Mouse (Mus musculus) thymus, postnatal 36 days (tissue): ENCODE results near the gene Gtf3a.
"Not testable (repeated sequence)": the region's sequence is repeated elsewhere in the genome, so short reads cannot be mapped to it uniquely, and the experiment has no call there.

Experiments used
- DNase-seq, 2 experiments: peaks; one replicate each; pipeline ENCODE4 v3.0.0; 2022; ENCODE audit warnings: mixed read lengths in 2 of 2

Gene Gtf3a

DNA sequence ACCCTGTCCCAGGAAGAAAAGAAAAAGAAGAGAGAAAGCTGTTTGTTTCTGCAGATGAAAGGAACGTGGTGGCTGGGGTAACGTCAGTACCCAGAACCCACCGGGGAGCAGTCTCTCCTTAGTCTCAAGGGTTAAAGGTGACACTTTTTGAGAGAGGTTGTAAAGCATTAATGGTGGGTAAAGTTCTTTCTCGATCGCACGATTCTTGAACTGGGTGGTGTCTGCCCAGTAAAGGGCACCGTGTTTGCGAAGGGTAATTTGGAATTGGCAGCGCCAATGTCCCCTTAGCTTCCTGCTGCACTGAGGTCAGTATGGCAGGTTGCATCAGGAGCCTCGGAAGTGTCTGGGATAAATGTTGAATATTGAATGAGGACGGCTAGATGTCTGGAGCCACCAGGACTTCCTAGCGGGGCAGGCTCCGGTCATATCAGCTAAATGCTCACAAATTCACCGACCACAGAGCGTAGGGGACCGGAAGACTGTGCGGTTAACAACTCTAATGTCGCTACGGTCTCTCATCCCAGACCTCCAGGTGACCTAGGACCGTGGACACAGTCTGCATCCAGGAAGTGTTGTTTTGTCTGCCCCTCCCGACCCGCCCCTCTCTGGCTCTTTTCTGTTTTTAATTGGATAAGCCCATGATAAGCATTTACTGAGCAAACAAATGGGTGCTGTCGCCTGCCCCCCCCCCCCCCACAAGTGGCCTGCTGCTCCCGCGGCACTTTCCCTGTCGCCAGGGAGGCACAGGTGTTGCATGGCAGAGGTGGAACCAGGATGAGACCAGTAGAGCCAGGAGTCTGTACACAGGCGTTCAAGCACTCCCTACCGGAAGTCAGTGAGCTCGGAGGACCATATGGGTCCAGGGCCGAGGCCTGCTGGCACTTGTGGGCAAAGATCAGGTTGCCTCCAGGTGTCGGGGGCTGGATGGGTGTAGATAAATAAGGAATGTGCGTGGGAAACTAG is 10.6 kb upstream of the Gtf3a start:
- DNase-seq = no peak

DNA sequence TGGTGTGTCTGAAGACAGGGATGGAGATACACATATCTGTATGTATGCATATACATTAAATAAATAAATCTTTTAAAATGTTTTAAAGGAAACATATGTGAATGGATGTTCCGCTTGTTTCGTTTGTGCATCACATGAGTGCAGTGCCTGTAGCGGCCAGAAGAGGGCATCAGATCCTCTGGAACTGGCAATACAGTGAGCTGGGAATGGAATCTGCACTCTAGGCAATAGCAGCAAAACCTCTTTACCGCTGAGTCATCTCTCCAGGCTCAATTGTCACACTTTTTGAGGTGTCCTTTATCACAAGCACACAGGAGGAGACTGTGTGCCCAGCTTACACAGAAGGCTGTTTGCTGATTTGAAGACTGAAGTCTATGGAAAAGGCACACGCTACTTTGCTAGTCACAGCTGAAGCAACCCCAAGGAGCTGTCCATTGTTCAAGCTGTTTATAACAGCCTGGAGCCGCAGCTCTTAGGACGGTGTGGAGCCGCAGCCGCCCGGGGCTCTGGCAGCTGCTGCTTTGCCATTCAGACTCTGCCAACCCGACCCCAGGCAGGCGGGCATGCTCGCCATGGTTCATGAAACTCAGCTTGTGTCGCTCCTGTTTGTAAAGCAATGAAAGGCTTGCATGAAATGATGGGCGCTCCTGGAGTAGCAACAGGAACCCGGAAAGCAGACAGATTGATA is 9.2 kb upstream of the Gtf3a start:
- DNase-seq = no peak

DNA sequence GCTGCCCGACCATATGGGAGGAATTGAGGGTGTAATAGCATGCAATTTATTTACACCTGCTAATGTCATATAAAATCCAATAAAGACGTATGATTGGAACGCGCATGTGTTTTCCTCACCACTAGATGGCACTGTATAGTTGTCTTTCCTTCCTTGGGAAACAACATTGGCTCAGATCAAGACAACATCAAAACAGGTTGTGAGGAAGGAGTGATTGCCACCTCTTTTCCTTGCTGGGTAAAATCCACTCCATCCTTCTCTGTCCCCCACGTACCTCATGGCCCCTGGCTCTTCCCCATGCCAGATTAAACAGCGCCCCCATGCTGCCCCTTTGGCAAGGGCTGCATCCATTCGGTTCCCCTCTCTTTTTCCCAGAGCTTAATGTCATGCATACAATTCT is 8.2 kb upstream of the Gtf3a start:
- no peak for DNase-seq

DNA sequence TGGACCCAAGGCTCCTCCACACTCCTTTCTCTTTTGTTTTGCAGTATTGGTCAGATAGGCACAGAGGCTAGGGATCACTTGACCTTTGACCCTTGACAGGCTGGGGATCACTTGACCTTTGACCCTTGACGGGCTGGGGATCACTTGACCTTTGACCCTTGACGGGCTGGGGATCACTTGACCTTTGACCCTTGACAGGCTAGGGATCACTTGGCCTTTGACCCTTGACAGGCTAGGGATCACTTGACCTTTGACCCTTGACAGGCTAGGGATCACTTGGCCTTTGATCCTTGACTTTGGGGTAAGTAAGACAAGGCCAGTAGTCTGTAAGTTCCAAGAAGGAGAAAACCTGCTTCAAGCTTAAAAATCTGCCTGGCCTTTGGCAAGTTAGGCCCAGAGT is 6.5 kb upstream of the Gtf3a start:
- not testable (repeated sequence) for DNase-seq

DNA sequence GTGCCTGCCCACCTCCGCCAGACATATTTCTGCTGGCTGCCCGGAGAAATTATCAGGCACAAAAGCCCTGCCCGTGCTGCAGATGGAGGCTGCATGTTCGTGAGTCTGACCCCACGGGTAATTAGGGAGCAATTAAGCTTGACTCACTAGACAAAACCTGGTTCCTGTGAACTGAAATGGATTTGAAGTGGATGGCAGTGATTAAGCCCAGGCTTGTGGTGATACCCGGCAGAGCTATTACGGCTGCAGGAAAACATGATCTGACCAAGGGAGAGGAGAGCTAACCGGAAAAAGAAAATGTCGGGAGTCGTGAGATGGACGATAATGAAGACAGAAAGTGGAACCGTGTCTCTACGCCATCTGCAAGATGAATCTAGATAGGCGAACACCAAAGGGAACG is 5.5 kb upstream of the Gtf3a start:
- DNase-seq = no peak

DNA sequence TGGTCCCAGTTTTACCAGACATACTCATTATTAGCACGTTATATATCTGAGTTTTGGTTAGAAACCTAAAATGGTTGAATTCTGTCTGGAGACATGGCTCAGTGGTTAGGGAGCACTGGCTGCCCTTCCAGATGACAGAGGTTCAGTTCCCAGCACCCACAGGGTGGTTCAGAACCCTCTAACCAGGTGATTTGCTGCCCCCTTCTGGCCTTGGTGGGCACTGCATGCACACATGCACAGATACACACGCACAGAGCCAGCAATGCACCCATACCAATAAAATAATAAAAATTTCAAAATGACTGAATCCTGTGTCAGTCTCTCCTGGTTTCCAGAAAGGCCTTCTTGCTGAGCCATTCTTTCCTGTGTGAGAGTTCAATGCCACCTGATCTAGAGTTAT is 3.9 kb upstream of the Gtf3a start:
- no peak for DNase-seq

DNA sequence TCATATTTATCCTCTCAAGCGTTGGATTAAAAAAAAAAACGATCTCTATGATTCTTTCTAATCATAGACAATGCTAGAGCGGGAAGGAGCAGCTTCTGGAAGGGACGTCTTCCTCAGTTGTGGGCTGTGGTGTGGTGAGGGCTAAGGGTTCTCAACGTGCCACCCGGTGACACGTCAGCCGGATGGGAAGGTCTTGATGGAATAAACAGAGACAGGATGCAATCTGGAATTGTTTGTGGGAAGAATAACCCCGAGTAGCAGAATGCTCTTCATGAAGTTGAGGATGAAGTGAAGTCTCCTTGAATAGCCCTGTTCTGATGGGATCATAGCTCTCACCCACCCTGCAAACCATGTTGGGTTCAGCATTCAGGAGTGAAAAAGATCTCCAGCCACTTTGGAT is 1.8 kb upstream of the Gtf3a start:
- DNase-seq = no peak

DNA sequence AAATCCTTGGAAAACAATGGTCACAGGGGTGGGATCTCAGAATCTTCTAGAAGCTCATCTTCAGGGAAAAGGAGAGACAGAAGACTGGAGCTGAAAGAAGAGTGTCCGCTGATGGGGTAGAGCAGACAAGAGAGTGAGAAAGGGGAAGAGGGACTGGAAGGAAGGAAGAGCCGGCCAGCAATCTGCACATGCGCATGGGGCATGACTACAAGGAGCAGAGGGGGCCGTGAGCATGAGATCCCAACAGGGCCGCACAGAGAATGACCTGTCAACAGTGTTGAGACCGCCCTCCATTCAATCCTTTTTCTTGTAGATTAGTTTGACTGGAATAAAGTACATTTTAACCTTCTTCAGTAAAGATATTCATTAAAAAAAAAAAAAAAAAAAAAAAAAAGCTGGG is 960 bp upstream of the Gtf3a start:
- no peak for DNase-seq

DNA sequence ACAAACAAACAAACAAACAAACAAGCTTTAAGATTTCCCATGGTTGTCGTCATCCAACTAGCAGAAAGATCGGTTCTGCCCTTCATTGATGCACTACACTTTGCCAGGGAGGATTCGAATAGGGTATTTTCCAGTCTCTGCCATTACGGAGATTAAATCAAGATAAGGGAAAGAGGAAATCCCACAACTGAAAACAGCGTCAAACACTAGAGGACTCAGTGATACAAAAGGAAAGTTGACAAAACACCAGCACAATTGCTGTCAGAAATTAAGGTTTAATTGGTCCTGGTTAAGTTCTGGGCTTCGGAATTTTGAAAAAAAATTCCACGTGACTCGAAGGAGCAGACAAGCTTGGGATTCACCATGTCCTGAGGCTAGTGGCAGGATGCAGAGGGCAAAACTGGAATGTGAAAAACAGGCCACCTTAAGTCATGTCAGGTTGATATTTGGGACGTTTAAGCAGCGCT is 383 bp upstream of the Gtf3a start:
- no peak for DNase-seq

DNA sequence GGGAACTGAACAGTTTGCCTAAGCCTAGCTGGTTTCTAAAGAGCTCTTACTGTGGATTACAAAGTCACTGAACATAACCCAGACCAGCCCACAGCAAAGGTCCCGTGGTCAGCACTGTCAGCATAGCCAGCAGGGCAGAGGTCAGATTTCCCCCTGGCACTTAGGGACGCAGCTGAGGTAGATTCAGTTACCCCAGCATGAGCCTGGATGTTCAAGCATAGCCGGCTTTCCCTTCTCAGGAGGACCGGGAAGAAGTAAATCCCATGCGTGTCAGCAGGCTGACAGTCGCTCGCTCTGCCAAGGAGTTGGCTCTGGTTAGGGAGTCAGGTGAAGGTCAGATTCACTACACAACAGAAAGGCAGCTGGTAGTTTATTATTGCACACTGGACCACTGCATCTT is 6.1 kb downstream of the Gtf3a start:
- no peak for DNase-seq

DNA sequence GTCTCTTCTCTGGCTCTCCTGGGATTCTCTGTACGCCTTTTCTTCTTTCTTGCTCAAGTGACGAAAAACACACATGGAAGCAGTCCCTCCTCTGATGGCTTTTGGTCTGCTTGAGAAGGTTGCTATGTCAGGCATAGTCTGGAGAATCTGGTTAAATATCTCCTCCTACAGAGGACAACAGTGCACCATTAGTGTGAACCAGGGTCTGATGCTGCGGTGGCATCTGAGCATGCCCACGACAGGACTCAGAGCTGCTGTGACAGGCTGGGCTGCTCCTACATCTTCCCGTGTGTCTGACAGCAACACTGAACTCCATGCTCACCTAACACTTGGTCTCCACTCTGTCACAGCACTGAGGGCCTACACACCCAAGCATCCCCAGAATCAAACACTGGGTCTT is 7.2 kb downstream of the Gtf3a start:
- no peak for DNase-seq

DNA sequence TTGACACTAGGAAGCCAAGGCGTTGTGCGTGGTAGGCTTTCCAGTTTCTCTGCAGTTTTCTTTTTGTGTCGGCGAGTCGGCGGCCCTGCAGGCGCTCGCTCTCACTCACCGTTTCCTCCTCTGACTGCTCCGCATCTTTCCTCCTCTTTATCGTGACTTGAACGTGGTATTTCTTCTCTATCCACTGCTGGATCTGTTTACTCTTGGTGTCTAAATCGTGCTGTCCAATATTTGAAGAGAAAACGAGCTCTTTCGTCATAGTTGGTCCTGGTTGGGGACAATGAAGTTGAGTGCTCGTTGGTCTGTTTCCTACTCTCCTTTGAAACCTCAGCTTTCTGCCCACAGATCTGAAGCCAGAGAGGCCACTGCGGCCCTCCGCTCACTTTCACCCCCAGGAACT is 8.2 kb downstream of the Gtf3a start:
- no peak for DNase-seq

DNA sequence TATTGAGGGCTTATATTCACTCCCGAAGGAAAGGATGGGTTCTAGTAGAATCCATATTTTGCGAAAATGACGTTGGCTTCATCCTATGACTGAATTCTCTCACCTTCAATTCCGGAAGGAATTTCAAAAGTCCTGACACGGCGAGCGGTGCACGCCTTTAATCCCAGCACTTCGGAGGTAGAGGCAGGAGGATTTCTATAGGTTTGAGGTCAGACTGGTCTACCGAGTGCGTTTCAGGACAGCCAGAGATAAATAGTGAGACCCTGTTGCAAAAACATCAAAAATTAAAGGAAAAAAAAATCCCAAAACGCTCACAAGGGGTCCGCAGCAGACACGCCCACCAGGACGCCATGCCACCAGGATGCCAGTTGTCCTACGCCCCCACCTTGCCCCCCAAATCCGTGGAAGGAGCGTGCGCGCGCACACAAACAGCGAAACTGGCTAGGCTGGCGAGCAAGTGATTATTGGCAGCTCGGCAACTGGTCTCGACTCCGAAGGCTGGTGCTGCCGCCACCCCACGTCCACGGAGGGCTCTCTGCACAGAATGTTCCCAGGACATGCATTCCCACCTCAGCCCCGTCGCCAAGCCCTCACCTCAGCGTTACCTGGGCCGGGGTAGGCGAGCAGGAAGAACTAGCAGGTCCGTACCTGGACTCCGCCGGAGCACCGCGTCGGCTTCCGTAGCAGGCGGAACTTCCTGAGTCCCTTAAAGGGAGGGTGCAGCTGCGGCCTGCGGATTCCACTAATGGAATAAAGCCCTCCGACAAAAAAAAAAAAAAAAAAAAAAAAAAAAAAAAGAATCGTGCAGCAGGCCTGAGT is 14.9 kb downstream of the Gtf3a start, which contains the start of gene Mtif3:
TSS of gene Mtif3 (minus strand) at position 683 of the 819 bp plus-strand sequence.
- peak; percentile 82 to 85 for DNase-seq

DNA sequence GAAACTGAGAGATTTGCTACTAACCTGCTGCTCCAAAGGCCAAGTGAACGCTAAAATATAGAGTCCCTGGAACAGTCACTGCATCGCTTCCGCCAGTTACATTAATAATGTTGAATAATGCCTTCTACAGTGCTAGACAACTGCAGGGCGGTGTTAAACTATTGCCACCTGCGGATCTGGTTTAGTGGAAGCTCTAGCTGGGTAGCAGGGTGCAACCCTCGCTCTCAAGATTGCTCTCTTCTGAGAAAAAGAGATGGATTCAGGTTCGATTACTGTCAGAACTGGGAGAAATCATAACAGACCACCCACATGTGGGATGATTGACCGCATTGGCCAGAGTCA is 15.5 kb downstream of the Gtf3a start:
- no peak for DNase-seq

DNA sequence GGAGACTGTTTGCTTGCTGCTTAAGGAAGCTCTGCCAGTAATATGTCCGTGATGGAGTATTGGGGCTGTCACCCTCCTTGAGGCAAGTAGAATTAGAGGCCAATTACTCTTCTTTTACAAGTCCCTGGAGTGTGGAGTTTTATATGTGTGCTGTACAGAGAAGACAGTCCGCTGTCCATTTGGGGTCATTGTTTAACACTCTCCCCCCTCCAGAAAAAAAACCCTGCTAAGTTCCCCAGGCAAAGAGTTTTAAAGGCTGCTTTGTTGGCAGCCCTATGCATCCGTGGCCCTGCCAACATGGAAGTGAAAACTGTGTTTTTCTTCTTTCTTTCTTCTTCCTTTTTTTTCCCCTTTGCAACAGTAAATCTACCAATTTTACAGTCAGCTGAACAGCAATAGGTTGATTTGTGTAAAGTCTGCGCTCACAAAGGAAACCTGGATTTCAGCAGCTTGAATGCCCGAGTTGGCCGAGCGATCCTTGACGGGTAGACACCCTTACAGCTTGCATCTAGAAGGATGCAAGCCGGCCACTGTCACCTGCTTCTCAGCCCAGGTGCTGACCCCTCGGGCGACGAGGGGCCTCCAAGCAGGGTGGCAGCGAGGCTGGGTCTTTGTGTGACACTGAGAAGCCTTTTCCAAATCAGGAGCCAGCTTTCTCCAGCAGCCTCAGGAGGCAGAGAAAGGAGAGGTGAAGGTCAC is 20.4 kb downstream of the Gtf3a start:
- no peak for DNase-seq

DNA sequence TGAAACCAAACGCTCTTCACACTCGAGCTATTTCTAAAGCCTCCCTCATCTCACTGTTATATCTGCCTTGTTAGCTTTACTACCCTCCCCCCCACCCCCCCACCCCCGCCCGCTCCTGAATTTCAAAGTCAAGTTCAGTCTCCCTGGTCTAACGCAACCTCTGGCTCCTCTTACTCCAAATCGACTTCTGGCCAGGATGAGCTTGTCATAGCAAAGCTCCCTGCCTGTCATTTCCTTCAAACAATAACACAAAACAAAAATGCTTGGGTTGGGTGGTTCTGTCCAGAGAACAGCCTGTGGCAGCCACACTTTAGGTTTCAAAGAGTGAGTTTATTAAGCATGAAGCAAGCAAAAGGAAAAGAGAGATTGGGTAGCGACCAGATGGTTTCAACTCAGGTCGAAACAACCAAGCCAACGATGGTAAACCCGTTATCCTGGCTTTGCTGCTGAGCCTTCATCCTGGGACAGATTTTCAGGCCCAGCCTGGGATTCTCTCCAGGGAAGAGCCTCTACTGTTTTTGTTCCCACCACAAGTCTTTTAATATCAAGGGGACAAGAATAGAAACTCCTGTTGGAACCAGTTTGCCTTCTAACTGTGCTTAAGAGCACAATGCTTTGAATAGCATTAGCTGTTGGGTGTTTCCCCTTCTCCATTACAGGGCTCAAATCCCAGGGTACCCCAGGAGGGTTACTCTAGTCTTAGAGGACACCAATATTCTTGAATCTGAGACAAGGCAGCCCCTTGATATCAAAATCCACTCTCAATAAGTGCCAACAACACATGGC is 23.5 kb downstream of the Gtf3a start:
- no peak for DNase-seq

DNA sequence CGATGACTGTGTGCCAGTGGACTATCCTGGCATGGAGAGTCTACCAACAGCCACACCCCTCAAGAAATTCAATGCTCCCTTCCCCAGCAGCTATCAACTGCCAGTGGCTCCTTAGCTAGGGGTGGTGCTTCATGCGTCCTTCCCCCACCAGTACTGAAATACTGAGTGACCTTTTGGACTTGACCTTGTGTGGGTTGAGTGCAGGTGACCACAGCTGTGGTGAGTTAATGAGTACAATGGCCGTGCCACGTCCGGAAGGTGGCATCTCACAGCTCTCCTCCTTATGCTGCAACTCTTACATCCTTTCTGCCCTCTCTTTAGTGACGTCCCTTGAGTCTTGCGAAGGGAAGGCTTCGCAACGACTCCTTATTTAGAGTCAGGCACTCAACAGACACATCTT is 24.9 kb downstream of the Gtf3a start:
- no peak for DNase-seq

DNA sequence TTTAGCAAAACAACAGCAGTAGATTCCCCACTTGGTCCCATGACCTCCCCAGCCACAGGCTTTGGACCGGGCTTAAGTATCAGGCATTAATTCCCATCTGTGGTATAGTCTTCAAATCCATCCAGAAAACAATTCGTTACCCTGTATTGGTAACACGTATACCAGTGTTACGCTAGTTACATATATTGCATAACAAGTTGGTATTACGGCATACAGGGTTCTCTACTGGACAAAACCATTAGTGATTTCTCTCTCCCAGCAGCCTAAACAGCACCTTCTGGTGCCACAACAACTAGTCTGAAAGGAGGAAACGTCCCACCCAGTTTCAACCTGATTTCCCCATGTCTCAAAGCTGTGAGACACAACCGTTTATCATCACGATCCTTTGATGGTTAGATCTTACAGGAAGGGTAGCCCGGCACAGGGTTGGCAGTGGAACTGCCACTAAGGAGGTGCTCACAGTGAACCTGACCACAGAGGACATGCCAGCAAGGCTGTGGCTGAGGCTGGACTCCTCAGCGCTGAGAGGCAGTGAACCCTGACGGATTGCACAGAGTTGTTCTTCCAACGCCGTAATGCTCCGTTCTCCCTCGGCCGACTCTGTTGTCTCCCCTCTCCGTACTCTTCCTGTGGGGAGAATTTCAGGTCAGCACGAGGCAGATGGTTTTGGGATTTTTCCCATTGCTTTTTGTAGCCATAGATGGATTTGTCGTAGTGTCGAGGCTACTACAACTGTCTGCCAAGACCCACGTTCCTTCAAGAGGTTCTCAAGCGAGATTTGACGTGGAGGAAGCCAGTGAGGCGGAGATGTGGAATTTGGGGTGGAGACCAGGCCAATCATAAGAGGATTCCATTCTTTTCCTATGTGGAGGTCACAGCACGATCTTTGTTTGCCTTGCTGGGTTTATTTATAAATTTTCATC is 25.7 kb downstream of the Gtf3a start:
- no peak for DNase-seq

DNA sequence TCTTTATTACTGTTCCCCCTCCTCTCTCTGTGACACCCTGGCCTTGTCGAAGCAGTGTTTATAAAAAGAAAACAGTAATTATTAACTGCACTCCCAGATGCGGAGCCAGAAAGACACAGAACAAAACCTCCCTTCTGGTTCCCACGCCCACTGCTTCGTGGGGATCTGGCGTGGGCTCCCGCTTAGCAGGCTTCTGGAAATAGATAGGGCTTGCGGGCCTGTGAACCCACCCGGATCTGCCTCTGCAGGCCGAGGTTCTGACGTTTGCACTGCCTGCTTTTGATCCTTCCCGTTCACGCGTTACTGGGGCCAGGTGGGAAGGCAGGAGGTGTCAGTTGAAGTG is 26.3 kb downstream of the Gtf3a start:
- DNase-seq = no peak

DNA sequence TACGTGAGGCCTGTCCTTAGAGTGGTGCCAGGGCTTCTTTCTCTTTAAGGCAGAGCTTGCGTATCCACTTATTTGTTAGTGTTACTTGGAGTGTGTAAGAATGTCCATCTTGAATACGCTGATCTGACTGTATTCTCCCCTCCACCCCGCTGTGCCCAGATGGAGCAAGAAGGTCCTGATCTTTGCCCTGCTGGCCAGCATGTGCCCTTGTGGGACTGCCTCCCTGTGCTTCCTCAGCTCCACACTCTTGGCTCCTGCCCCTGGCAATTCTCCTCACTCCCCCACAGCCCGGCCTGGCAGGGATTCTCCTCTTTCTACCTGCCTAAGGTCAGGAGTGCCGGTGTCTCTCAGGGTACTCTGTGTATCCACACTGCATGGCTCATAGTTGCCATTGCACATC is 32.9 kb downstream of the Gtf3a start:
- DNase-seq = no peak

DNA sequence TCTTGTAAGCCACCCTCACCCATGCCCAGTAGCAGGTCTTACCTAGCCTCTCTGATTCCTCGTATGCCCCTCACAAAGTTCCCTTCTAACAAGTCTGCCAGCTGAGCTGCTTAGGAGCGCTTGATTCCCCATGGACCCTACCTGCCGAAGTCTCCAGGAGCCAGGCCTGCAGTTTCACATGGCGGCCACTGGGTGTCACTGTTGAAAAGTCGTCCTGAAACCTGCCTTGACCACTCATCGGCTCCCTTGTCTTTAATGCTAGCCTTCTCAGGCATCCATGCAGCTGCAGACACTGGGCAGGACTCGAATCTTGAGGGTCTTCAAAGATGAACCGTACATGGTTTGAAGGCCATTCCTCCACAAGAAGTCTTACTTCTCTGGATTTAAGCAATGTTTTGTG is 34.8 kb downstream of the Gtf3a start:
- peak; percentile 28 to 45 for DNase-seq
